Mouse (Mus musculus): ENCODE results near the gene Slamf1. TPM values are rescaled to one million over a fixed set of nuclear protein-coding genes. Genes with fewer than 3 reads are reported as not detected.

The Slamf1 gene
- polyA plus RNA-seq, 1 experiment from 2014 or later, result 0.19 TPM

GRCm38 (mm10) chr1:171815545-171816439 is 48.9 kb downstream of the Slamf1 start:
- H3K4me2 ChIP-seq, result no peak overlapping the region
- no peak overlapping the region for H3K27ac ChIP-seq
- H3K27me3 ChIP-seq, result no peaks in the 10 kb centered on the region
- no peak overlapping the region for H3K4me3 ChIP-seq
- 0 out of 2 replicates have a peak, but pooled peaks have one; percentile 52 for ATAC-seq (ENCODE audit: insufficient number of reproducible peaks, low FRiP score, low TSS enrichment, low read depth)
- H3K9ac ChIP-seq, result no peak overlapping the region
- WGBS, result 14% methylated on average over 8 of the region's 8 CpGs
- no peaks in the 10 kb centered on the region for H3K36me3 ChIP-seq
- H3K4me1 ChIP-seq, result no peaks in the 10 kb centered on the region
- H3K9me3 ChIP-seq, result no peaks in the 10 kb centered on the region

- Histone ChIP-seq H3K9me3 (no peaks in the 10 kb centered on the region), H3K9ac (no peak overlapping the region), H3K27ac (no peak overlapping the region), H3K36me3 (no peaks in the 10 kb centered on the region), H3K27me3 (no peaks in the 10 kb centered on the region), H3K4me1 (no peaks in the 10 kb centered on the region), H3K4me3 (no peak overlapping the region), H3K4me2 (no peak overlapping the region)
- WGBS, result 78% methylated on average over 4 of the region's 4 CpGs
- ATAC-seq (ENCODE audit: insufficient number of reproducible peaks, low FRiP score, low TSS enrichment, low read depth), result no peak
Observed at GRCm38 (mm10) chr1:171816991-171817390, 50.1 kb downstream of the Slamf1 start.

- Histone ChIP-seq H3K27ac (no peak overlapping the region), H3K36me3 (no peaks in the 10 kb centered on the region), H3K9me3 (no peaks in the 10 kb centered on the region), H3K4me3 (no peak overlapping the region), H3K27me3 (no peaks in the 10 kb centered on the region), H3K9ac (no peak overlapping the region), H3K4me1 (no peaks in the 10 kb centered on the region), H3K4me2 (no peak overlapping the region)
- WGBS, result 32% methylated on average over 1 of the region's 1 CpGs
- ATAC-seq (ENCODE audit: insufficient number of reproducible peaks, low FRiP score, low TSS enrichment, low read depth), result no peak
Observed at GRCm38 (mm10) chr1:171821331-171821730, 54.4 kb downstream of the Slamf1 start.

DNA sequence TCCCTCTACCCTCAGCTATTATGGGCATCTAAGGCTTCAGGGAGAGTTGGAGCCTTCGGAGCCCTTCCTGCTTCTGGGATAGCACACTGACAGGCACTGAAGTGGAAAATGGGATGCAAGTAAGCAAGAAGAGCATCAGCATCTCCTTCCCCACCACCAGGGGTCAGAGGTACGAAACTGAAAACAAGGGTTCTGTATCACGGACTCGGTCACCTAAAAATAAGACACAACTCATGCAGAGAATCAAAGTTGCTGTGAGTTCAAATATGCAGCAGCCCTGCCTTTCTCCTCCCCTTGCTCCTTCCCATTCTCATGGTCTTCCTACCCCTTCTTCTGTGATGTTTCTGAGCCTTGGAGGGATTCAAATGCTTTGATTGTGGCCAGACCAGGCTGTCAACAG is 58.5 kb downstream of the Slamf1 start:
- no peak for ATAC-seq (ENCODE audit: insufficient number of reproducible peaks, low FRiP score, low TSS enrichment, low read depth)
- 54% methylated on average over 4 of the region's 4 CpGs for WGBS

DNA sequence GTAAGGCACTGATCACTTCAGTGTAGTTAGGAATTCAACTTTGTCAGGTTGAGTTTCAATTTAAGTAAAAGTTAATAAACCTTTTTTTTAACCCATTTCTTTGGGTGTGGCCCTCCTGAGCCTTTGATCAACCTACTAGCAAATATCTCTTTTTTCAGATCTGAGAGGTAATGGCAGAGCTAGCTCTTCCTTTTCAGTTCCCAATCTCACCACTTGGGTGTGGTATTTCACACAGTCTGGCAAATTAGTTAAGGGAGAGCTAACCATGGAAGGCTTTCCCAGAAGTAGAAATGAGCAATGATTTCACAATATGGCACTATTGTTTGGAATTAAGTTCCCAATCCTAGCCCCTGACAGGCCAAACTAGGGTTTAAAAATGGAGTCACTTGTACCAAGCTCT is 59.2 kb downstream of the Slamf1 start:
- Histone ChIP-seq H3K27ac (no peak overlapping the region), H3K4me2 (no peak overlapping the region), H3K9ac (no peak overlapping the region), H3K9me3 (no peaks in the 10 kb centered on the region), H3K4me3 (no peak overlapping the region), H3K27me3 (no peaks in the 10 kb centered on the region), H3K4me1 (no peaks in the 10 kb centered on the region), H3K36me3 (no peaks in the 10 kb centered on the region)
- no peak for ATAC-seq (ENCODE audit: insufficient number of reproducible peaks, low FRiP score, low TSS enrichment, low read depth)

More for the DNA sequence above, 58.5 kb downstream of the Slamf1 start:
- Histone ChIP-seq H3K9me3 (no peaks in the 10 kb centered on the region), H3K27me3 (no peaks in the 10 kb centered on the region), H3K4me1 (no peaks in the 10 kb centered on the region), H3K4me2 (no peak overlapping the region), H3K27ac (no peak overlapping the region), H3K4me3 (no peak overlapping the region), H3K36me3 (no peaks in the 10 kb centered on the region), H3K9ac (no peak overlapping the region)

GRCm38 (mm10) chr1:171827674-171828073 is 60.7 kb downstream of the Slamf1 start:
- no peaks in the 10 kb centered on the region for H3K36me3 ChIP-seq
- H3K4me1 ChIP-seq, result no peaks in the 10 kb centered on the region
- no peaks in the 10 kb centered on the region for H3K27me3 ChIP-seq
- no peak overlapping the region for H3K9ac ChIP-seq
- H3K4me3 ChIP-seq, result no peak overlapping the region
- no peak overlapping the region for H3K4me2 ChIP-seq
- no peaks in the 10 kb centered on the region for H3K9me3 ChIP-seq
- H3K27ac ChIP-seq, result no peak overlapping the region
- no peak for ATAC-seq (ENCODE audit: insufficient number of reproducible peaks, low FRiP score, low TSS enrichment, low read depth)

GRCm38 (mm10) chr1:171839488-171839887 is 72.6 kb downstream of the Slamf1 start, which contains the start of gene Cd84:
Gene Cd84 (plus strand): TSS chr1:171839697.
- WGBS, result 76% methylated on average over 3 of the region's 3 CpGs
- Histone ChIP-seq H3K9ac (no peak within 1 kb of the TSS), H3K4me1 (no peaks in the 10 kb centered on the region), H3K4me3 (no peak within 1 kb of the TSS), H3K36me3 (no peaks in the 10 kb centered on the region), H3K9me3 (no peaks in the 10 kb centered on the region), H3K27me3 (no peaks in the 10 kb centered on the region), H3K27ac (no peak within 1 kb of the TSS), H3K4me2 (no peak within 1 kb of the TSS)
- ATAC-seq (ENCODE audit: insufficient number of reproducible peaks, low FRiP score, low TSS enrichment, low read depth), result no peak

- Histone ChIP-seq H3K27me3 (no peaks in the 10 kb centered on the region), H3K4me2 (no peak overlapping the region), H3K9ac (no peak overlapping the region), H3K36me3 (no peaks in the 10 kb centered on the region), H3K4me3 (no peak overlapping the region), H3K27ac (no peak overlapping the region), H3K9me3 (no peaks in the 10 kb centered on the region), H3K4me1 (no peaks in the 10 kb centered on the region)
- 68% methylated on average over 4 of the region's 4 CpGs for WGBS
- no peak for ATAC-seq (ENCODE audit: insufficient number of reproducible peaks, low FRiP score, low TSS enrichment, low read depth)
Observed at GRCm38 (mm10) chr1:171840450-171841023, 73.6 kb downstream of the Slamf1 start.

DNA sequence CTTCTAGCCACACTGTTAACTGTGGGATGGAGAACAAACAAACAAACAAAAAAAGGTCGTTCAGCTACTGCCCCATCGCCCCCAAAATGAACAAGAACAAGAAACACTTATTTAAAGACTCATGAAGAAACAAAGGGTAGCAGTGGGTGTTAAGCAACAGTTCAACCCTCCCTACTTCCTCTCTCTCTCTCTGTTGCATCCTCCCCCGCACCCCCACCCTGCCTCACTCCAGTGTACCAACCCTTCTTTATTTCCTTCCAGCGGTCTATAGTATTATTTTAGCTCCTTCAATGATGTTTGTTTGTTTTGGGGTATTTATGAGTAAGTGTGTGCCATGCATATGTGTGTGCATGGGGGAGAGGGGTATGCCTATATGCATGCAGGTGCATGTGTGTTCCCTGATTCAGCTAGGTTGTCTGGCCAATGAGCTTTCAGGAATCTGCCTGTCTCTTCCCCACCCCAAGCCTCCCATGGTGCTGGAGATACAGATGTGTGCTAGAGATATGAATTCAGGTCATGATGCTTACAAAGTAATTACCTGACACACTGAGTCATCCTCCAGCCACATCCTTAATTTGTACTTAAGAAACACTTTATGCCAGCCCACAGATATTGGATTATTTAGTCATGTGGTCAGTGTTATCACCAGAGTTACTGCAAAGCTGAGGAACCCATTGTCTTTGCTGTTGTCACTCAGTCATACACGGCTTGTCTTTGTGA is 78.3 kb downstream of the Slamf1 start:
- no peaks in the 10 kb centered on the region for H3K4me1 ChIP-seq
- no peak for ATAC-seq (ENCODE audit: insufficient number of reproducible peaks, low FRiP score, low TSS enrichment, low read depth)
- 79% methylated on average over 5 of the region's 5 CpGs for WGBS
- no peak overlapping the region for H3K4me3 ChIP-seq
- H3K9ac ChIP-seq, result no peak overlapping the region
- H3K27me3 ChIP-seq, result no peaks in the 10 kb centered on the region
- no peak overlapping the region for H3K4me2 ChIP-seq
- no peaks in the 10 kb centered on the region for H3K36me3 ChIP-seq
- no peak overlapping the region for H3K27ac ChIP-seq
- no peaks in the 10 kb centered on the region for H3K9me3 ChIP-seq

GRCm38 (mm10) chr1:171848201-171848600 is 81.3 kb downstream of the Slamf1 start:
- ATAC-seq (ENCODE audit: insufficient number of reproducible peaks, low FRiP score, low TSS enrichment, low read depth), result no peak

DNA sequence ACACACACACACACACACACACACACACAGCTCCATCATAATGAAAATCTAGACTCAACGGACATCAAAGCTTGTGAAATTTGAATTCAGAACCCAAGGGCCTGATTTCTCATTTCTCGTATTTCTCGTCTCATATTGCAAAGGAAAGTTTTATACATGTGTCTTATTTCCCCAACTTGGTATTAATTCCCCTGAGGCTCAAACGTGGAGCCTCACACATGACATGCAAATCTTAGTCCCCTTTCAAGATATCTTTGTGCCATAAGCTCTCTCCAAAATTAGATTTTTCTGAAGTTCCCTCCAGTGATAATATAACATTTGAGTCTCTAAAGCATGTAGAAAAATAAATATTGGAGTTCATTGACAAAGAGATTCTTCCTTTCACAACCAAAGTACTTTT is 81.8 kb downstream of the Slamf1 start:
- Histone ChIP-seq H3K27ac (no peak overlapping the region), H3K9me3 (no peaks in the 10 kb centered on the region), H3K4me3 (no peak overlapping the region), H3K4me1 (no peaks in the 10 kb centered on the region), H3K4me2 (no peak overlapping the region), H3K36me3 (no peaks in the 10 kb centered on the region), H3K9ac (no peak overlapping the region), H3K27me3 (no peaks in the 10 kb centered on the region)
- ATAC-seq (ENCODE audit: insufficient number of reproducible peaks, low FRiP score, low TSS enrichment, low read depth), result no peak
- WGBS, result 79% methylated on average over 4 of the region's 4 CpGs

More at GRCm38 (mm10) chr1:171848201-171848600, 81.3 kb downstream of the Slamf1 start:
- H3K4me1 ChIP-seq, result no peaks in the 10 kb centered on the region
- no peaks in the 10 kb centered on the region for H3K36me3 ChIP-seq
- no peak overlapping the region for H3K4me3 ChIP-seq
- no peaks in the 10 kb centered on the region for H3K9me3 ChIP-seq
- H3K4me2 ChIP-seq, result no peak overlapping the region
- H3K27ac ChIP-seq, result no peak overlapping the region
- no peak overlapping the region for H3K9ac ChIP-seq
- H3K27me3 ChIP-seq, result no peaks in the 10 kb centered on the region

- Histone ChIP-seq H3K27ac (no peak overlapping the region), H3K4me1 (no peaks in the 10 kb centered on the region), H3K9ac (no peak overlapping the region), H3K4me2 (no peak overlapping the region), H3K36me3 (no peaks in the 10 kb centered on the region), H3K4me3 (no peak overlapping the region), H3K27me3 (no peaks in the 10 kb centered on the region), H3K9me3 (no peaks in the 10 kb centered on the region)
- WGBS, result 86% methylated on average over 5 of the region's 5 CpGs
- ATAC-seq (ENCODE audit: insufficient number of reproducible peaks, low FRiP score, low TSS enrichment, low read depth), result no peak
Observed at GRCm38 (mm10) chr1:171849454-171849853, 82.5 kb downstream of the Slamf1 start.
